Mouse (Mus musculus) frontal cortex, adult 2 months (tissue): ENCODE data around the gene Gm20518. TPM values are rescaled to one million over a fixed set of nuclear protein-coding genes. Genes with fewer than 3 reads are reported as not detected.

Source experiments
- DNase-seq, 2 experiments: peaks; one replicate each; pipeline ENCODE4 v3.0.0; 2022; ENCODE audit warnings: low spot score in 1 of 2; ENCODE audit errors: extremely low spot score in 1 of 2
- polyA plus RNA-seq: library from polyadenylated mRNA; depleted of rRNA; stranded (reverse); fragments of >200 nt; gene quantifications from 2 replicates; pipeline ENCODE4 v1.2.3, GENCODE M21; 2012; rRNA removed

Gene Gm20518
- 2.3 and 2.7 TPM in 2 replicates for polyA plus RNA-seq

DNA sequence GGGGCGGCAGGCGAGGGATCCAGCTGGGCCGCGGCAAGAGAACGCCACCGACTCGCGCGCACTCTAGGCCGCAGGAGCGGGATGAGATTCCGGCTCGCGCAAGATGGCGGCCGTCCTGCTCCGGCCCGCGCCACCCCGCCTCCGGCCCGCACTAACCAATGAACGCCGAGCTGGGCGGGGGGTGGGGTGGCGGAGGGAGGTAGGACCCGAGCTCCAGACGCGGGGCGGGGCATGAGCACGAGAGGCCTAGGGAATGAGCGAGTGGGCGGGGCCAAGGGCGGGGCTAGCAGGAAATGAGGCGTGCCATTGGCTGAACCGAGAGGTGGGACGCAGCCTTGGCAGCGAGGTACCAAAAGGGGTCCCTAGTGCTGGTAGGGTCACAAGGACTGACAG is at the start of gene Gm20518:
Gm20518 (minus strand) TSS at position 105 of the 393 bp plus-strand sequence.
- DNase-seq: peak; percentile 97 to 99

DNA sequence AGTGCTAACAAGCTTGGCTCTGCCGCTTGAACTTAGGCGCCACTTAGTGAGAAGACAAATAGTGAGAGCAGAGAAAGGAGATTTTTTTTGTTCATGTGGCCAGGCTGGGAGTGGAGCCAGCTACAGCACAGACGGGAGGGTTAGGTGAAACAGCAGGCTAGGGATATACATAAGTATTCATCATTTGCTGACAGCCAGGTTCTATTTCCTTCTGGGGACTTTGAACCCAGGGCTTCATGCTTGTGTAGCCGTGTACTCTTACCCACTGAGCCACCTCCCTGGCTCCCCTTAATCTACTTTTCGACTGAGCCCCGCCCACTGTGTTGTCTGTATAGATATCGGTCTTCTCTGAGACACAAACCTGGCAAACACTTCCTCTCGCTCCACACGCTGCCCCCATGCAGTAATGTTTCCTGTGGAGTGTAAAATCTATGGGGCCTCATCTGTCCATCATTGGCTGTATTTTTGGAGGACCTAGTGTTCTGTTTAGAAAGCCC is 47.8 kb upstream of the Gm20518 start:
- no peak for DNase-seq

DNA sequence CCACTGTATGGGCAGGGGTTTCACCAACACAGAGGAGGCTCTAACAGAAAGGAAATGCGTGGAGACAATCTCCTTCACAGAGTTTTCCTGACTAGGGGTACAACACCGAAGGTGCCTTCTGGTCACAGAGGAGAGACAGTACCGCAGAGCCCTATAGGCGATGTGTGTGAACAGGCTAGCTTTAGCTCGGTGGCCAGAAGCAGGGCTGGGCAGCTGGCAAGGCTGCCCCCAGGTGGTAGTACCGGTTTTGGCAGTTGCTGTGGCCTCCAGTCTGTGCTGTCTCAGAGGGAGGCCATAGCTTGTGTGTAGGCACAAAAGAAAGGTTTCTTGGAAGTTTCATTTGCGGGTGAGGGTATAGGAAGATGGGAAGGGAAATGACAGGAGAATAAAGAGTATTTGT is 47.4 kb upstream of the Gm20518 start:
- DNase-seq: peak in 1 of 2 experiments; percentile 58

DNA sequence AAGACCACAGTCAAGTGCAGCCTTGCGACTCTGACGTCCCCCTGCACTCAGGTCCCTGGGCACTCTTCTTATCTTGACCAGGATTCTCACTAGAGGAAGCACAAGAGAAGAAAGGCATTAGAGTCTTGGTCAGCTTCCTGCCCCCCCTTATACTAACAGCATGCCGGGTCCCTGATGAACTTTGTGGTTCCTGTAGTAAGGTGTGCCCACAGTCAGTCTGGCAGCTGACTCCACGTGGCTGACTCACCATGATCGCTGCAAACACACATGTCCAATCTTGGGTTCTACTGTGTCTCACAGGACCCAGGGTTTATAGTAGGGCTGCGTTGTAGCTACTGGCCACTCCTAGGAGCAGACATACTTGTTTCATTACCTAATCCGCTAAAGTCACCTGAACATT is 46.7 kb upstream of the Gm20518 start:
- no peak for DNase-seq

DNA sequence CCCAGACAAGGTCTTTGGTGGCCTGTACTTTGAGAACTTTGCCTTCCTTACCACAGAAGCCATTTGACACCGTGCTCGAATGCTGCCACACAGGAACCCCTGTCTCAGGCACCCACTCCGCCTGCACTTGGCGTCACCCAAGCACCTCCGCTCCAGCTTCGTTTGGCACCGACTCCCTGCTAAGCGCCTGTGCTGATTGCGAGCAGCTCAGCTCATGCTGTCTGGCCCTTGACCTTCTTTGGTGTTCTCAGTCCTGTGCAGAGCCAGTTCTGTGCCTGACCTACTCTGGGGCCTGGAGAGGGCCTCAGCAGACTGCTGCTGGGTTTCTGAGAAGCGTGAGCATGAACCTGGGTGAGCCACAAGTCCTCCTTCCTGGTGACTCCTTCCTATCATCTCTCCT is 45.3 kb upstream of the Gm20518 start:
- DNase-seq: no peak

DNA sequence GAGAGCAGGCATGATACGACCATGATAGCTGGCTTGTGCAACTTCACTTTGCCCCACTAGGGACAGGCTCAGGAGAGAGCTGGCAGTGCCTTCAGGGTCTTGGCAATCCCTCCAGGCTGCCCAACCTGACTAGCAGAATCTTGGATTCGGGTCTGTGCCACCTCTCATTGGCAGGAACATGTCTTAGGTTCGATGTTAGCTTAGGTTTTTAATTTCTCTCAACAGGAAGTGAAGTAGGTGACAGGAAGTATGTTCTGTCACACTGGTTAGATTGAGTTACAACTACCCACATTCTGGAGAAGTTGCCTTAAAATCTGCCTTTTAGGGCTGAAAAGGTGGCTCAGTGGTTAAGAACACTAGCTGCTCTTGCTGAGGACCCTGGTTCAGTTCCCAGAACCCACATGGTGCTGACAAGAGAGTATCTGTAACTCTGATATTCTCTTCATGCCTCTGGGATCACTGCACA is 43.0 kb upstream of the Gm20518 start:
- no peak for DNase-seq

DNA sequence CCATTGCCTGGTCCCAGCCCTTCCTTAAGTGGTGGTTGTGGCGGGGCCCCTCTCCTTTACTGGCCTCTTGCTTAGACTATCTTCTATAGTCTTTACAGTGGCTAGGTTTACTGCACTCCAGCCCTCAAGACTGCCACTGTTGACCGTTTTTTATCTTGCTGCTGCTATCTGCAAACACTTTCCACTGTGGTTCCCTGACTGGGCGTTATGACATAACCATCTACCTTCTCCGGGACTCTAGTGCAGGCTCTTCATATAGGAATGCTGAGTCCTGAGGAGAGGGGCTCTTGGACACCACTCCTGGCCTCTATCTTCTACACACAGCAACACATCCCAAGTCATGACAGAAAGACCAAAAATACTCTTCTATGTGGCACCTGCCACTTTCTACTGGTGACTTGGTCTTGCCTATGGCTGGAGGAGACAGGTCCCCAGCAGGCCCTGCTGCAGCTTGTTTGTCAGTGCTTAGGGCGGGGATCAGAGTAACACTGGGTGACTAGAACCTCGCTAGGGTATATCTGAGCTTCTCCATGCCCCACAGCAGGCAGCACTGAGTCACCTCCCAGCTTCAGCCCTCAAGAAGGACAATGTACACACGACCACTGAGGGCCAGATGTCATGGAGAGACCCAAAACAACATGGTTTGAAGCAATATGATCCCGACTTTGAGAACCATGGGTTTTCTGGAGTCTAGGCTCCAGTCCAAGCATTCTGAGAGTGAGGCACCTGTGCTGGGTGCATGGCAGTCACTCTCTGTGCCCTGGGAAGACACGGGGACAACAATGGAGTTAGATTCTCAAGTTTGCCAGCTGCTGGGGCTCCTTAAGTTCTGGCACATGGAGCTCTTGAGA is 42.3 kb upstream of the Gm20518 start:
- no peak for DNase-seq

DNA sequence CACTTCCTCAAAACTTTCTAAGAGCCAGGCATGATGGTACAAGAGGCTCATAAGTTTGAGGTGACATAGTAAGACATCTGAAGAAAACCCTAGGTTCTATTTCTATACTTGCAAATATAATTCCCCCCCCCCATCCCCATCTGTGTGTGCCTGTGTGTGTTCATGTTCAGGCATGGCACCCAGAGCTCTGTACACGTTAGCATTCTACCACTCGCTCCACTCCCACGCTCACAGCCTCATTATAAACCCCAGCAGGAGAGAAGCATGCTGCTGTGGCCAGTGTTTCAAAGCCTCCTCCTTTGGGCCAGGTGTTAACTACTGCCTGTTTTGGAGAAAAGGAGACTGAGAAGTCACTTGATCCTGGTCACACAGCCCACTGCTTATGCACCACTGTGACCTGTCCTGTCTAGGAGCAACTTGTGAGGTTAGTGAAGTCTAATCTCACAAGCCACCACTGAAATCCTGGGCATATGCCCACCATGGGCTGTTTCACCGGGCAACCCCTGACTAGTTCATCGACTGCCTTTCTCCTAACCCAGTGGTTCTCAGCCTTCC is 40.5 kb upstream of the Gm20518 start:
- DNase-seq: peak in 1 of 2 experiments; percentile 38

DNA sequence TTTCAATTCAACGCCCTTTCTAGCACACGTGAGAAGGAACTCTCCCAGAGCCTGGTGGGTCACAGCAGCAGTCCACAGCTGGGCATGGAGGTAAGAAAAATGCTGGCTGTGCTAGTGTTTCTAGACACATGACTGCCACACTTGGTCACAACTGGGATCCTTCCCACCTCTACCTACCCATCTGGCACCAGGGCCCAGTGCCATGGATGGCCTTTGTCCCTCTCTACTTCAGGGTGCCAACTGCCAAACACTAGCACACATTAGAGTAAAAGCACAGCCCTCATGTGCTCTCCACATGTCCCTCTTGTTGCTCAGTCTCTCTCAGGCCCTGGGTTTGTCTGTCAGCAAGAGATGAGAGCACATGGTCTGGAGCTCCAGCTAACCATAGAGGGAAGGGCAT is 38.2 kb upstream of the Gm20518 start:
- no peak for DNase-seq

DNA sequence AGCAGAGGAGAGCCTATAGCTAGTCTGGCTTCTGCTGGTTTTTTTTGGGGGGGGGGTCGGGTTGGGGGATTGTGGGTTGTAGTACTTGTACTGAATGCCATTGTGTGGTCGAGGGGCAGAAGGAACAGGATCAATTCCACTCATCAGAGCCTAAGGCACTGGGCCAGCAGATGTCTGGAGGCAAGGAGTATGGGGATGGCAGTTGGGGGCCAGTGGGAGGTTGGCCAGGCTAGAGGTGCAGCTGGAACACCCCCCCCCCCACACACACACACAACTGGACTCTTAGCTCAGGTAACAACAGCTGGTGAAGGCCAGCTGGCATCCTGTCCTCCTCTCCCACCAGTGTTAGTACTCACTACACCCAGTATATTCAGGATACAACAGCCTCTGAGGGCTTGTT is 37.7 kb upstream of the Gm20518 start:
- no peak for DNase-seq

DNA sequence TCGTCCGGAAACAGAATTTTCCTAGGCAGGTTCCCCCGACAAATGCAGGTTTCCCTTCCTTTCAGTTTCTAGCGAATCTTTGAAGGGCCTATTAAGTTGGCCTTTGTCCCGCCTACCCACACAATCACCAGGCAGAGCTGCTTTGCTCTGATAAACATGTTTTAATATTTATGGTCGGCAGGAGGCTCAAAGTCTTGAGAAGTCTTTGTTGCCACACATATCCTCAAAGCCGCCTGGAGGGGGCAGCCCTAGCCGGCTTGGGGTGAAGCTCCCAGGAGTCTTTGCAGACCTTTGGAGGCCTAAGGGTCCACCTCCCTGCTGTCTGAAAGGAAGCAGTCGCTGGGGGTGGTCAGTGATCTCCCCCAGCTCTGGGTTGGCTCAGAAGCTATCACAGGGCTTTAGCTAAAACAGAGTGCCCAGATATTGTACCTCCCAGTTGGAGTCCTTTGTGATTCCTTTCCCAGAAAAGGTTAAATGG is 37.2 kb upstream of the Gm20518 start:
- DNase-seq: peak in 1 of 2 experiments; percentile 74

DNA sequence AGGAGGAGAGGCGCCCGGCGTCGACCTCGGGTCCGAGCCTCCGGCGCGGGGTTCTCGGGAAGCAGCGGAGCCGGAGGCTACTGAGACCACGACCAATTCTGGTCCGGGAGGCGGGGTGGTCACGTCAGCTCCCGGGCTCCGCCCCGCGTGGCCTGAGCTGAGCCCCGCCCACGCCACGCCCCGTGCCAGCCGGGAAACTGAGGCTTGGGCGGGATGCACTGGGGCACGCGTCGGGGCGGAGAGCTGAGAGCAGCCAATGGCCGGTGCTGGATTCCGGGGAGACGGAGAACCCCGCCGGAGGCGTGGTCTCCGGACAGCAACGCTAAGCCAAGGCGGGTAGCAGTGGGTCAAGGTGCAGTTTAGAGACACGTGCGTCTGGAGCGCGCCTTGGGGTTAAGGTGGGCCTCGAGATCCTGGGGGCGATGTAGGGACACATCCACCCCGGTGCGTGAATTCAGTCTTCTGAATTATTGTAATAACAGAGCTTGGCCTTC is 36.7 kb upstream of the Gm20518 start, which contains the start of gene Slc25a1:
Slc25a1 (minus strand) TSS at position 133 of the 494 bp plus-strand sequence.
- DNase-seq: peak; percentile 59 to 83

DNA sequence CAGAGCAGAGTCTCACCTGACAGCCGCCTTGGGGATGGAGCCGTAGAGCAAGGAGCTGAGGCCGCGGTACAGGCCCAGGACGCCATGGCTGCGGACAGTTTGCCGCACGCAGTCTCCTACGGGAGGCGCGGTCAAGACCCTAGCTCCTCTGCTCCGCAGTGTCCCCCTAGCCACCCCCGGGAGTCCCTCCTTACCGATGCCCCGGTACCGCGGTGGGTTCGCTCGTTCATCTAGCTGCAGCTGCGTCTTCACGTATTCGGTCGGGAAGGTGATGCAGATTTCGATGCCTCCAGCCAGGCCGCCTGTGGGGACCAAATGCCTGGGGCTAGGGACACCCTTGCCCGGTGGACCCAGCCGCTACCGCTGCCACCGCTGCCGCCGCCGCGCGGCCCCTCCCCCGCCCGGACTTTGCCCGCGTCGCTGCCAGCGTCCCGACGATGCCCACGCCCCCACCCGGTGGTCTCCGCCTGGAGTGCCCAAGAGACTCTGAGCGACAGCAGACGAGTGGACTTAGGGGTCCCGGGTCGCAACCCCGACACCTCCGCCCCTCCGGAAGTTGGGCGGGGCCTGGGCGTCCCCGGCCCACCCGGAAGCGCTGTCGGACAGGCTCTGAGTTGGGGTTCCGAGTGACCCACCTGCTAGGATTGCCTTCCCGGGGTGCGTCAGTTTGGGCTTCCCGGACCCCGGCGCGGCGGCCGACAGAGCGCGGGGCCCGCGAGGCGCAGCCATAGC is 36.0 kb upstream of the Gm20518 start:
- no peak for DNase-seq

DNA sequence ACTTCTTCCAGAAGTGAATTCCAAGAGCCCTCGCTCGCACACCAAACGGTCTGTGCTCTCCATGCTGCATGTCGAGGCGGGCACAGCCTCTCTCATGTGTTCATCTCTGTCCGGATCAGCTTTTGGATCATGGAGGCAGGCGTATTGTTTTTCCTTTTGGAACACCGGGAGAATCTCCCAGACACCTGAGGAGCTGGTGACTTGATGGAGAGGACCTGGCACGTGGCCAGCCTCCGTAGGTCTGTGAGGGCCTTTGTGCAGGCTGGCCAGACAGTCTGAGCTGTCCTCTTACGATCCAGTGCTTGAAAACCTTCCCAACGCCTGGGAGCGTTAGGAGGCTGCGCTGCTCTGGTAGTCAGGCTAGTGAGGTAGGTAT is 30.7 kb upstream of the Gm20518 start:
- DNase-seq: peak in 1 of 2 experiments; percentile 31

DNA sequence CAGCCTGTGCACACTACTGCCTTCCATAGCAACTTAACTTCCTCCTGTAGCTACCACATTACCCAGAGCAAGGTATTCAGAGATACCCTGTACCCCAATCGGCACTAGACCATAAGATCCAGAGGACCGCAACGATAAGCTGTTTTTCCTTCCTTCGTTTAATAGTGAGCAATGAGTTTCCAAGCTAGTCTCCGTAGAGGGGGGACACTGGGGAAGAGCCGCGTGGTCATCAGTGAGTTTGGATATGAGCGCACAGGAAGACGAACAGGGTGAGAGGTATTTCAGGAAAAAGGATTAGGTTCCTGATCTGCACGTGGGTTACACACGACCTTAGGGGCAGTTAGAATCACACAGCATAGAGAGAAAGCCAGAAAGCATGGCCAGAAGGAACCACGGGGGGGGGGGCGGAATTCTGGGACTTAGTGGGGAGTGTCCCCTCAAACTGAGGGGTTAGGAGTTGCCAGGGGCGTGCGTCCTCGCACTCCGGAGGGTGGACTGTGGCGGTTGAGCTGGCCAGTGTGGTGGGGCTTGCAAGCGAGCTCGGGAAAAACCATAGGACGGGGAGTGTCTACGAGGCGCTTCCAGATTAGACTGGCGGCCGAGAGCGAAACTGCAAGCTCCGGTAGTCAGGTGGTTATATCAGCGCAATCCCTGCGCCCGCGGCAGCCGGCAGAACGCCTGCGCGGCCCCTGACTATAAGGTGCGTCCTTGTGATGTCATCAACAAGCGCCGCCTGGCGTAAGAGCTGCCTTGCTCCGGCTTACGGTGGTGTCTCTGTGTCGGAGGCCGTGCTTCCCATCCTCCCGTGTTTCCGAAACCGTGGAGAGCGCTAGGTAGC is 30.1 kb upstream of the Gm20518 start:
- DNase-seq: peak; percentile 93 to 97

DNA sequence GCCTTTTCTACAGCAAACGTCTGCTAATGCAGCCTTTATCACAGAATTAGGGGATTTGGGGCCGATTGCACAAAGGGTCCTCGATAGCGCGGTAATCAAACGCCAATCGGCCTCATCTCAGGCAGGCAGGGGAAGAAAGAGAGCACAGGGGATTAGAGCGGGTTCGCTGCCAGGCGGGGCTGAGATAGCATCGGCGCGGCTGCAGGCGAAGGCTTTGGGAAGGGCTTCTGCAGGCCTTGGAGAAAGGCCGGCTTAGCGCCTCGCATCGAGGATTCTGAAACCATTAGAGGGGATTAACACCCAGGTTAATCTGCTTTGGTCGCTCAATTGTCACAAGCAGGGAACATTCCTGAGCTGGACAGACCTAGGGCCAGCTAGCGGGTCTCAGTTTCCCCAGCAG is 29.1 kb upstream of the Gm20518 start:
- no peak for DNase-seq

DNA sequence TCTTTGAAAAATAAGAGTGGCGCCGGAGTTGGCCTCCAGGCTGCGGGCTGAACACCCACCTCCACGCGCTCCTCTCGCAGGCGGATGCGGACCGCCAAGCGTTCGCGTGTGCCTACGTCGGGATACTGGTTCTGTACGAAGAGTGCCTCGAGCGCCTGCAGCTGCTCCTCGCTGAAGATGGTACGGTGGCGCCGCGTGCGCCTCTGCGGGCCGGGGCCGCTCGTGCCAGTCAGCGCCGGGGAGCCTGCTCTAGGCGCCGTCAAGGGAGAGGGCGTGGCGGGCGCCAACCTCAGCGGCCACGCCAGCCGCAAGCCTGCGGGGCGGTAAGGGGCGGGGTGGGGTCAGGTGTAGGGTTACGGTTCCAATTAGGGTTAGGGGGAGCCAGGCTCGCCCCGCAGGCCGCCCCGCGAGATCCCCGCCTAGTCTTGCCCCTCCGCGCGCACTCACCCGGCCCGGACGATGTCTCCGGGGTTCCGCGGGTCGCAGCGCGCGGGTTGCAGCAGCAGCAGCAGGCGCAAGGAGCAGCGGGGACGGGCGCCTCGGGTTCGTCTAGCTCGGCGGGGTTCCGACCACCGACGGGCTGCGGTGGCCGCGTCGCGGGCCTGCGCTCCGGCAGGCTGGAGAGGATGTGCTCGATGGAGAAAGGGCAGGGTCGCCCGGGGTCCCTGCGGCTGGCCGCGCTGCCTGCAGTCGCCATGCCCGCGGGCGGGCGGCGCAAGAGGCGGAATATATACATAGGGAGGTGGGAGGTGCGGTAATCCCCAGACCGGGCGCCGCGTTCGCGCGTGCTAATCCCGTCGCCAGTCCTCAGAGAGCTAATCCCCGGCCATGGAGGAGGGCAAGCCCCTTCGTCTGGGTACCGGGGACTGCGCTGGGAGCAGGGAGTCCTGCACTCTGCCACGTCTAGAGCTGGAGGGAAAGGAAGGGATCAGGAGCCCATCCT is 23.1 kb upstream of the Gm20518 start, which contains the start of gene Gsc2:
Gsc2 (minus strand) TSS at position 753 of the 943 bp plus-strand sequence.
- no peak for DNase-seq

DNA sequence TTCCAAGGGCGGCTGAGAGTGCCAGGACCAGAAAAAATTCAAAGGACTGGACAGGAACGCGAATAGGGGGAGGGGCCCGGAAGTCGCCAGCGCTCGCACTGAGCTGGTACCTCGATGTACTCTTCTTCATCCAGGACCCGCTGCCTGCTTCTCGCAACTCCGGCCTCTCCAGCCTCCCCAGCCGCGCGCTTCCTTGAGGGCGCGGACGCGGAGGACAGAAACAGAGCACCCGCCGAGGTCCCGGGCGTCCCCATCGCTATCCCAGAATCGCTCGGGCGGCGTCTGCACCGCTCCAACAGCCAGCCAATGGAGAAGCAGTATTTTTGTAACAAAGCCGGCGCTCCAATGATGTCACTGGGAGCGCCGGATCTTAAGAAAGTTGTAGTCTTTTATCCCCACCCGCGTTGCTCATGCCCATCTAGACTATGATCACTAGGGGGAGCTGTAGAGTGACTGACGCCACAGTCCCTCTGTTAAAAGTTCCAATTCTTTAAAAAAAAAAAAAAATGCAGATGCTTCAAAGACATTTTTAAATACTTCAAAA is 19.7 kb upstream of the Gm20518 start, which contains the start of gene Ess2:
Ess2 (minus strand) TSS at position 297 of the 544 bp plus-strand sequence.
- DNase-seq: peak; percentile 93 to 97
